Mouse (Mus musculus) common myeloid progenitor, adult 5-6 weeks (primary cell): Measurements from ENCODE around the gene Ehmt1. TPM values are rescaled to one million over a fixed set of nuclear protein-coding genes. Genes with fewer than 3 reads are reported as not detected.
A peak's percentile ranks its signal among the peaks of the same experiment; 100 is the strongest.

Experiments
- ATAC-seq: replicated peaks from 2 replicates; pipeline ENCODE4 v1.8.0; 2016; ENCODE audit warnings: low read depth, mild to moderate bottlenecking, moderate TSS enrichment, inconsistent platforms; ENCODE audit not compliant: poor library complexity, severe bottlenecking
- total RNA-seq: library from RNA; stranded (forward); fragments of 200-1000, 187-1606 nt; gene quantifications from 2 replicates; pipeline ENCODE4 v1.2.3, GENCODE M21; 2017

Ehmt1 gene
- total RNA-seq, 1 experiment from 2014 or later, result 139 TPM

DNA sequence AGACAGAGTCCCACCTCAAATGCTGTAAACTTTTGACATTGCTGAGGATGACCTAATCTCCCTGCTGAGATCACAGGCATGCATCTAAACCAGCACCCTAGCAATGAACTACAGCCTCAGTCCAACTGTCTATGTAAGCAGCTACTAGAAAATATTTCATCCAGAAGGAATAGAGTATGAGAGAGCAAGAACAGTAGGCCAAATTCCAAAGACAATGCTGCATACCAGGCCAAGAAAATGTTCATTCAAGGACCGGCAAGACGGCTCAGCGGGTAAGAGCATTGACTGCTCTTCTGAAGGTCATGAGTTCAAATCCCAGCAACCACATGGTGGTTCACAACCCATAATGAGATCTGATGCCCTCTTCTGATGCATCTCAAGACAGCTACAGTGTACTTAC, 4.7 kb downstream of the Ehmt1 start:
- ATAC-seq, result no peak

- no peak for ATAC-seq
Measured at GRCm38 (mm10) chr2:24912589-24912988, 6.8 kb downstream of the Ehmt1 start.

DNA sequence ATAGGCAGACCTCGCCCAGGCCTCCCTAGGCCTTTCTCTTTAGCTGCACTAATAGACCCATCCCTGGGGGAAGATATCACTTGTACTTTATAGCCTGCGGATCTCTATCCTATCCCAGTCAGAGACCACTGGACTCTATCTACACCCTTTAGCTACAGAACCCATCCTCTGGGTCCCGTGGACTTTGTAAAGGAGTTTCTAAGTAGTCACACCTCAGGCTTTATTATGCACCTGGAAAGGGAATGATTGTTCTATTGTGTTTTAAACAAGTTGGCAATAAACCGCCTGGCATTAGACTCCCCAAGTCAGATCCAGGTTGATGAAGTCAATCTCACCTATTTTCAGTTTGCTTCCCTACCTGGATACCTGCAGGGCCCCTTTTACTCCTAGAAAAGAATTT, 7.2 kb downstream of the Ehmt1 start:
- ATAC-seq, result no peak

DNA sequence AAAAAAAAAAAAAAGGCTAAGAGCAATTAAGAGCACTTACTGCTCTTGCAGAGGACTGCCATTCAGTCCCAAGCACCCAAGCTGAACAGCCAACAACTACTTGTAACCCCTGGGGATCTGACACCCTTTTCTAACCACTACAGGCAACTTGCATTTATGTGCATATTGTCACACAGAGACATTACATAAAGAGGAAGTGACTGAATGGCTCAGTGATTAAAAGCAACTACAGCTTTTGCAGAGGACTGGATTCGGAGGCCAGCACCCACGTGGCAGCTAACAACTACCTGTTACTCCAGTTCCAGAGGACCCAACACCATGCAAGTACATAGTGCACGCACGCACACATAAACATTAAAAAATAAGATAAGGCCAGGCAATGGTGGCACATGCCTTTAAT, 8.9 kb downstream of the Ehmt1 start:
- peak; percentile 77 for ATAC-seq

DNA sequence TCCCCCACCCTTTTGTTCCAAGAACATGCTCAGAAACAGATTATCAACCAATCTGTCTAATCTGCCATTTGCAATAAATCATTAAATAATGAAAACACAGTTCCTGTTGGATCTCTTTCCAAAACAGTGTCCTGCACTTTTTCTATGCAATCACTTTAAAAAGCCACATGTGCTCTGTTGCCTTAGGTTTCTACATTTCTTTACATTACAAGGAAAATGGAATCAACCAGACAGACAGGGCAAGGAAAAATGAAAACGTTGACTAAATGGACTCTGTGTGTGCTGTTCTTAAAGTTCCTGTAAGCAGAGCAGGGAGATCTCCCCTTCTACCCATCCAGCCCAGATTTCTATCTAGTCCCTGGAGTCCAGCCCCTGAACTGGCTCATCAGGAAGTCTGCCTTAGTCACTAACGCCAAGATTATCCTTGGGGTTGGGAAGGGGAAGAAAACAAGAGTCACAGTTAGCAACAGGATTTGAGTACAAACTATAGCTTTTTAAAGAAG, 13.7 kb downstream of the Ehmt1 start:
- ATAC-seq, result no peak

DNA sequence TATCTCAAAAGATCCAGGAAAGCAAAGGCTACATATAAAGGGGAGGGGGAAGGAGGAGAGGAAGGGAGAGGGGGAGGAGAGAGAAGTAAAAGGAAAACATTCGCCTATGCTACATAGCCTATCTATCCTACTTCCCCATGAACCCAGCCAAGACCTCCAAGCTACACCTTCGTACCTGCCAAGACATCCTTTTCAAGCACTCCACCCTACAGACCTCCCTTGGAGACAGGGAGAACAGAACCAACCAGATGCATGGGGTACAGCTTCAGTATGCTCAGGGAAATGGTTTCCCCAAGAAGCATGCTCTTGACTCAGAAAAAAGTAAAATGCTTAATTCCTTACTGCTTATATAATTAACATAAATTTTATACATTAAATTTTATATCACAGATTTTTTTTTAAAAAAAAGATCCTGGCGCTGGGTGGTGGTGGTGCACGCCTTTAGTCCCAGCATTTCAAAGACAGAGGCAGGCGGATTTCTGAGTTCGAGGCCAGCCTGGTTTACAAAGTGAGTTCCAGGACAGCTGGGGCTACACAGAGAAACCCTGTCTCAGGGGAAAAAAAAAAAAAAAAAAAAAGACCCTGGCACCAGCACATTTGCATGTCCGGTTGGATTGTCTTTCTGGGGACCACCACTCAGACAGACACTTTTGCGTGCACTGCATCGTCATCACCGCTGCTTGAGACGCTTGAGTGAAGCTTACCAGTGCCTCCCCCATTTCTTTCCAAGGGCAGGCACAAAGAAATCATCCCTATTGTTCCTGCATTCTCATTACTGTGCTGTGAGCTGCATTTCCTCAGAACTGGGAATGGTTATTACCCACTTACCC, 14.4 kb downstream of the Ehmt1 start:
- no peak for ATAC-seq

DNA sequence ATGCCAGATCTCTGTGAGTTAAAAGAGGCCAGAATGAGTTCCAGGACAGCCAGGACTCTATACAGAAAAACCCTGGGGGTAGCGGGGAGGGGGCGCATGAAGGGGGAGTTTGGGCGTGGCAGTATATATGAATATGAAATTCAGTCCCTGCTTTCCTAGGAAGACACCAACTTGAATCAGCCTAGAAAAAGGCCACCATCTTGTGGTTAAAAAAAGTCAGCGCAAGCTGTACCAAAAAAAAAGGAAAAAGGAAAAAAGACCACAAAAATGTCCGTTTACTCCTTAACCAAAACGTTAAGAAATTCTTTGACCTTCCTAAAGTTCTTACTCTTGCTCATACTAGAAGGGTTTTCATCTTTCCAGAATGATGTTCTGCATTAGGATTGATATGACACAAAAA, 16.4 kb downstream of the Ehmt1 start:
- ATAC-seq, result no peak

DNA sequence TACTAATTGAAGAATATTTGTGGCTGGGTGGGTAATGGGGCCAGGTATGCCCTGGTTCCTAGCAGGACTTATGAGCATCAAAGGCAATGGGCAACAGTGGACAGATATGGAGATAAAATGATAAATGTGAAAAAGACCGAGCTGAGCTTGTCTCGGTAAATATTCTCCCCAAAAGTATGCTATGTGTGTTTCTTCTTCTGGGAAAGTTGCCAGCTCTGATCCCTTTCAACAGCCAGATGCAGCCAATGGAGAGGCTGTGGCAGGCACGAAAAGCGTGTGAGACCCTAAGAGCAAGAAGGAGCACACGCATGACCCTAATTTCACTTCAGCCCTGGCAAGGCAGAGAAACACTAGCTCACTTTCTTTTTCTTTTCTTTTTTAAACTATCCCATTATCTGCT, 18.4 kb downstream of the Ehmt1 start:
- no peak for ATAC-seq

DNA sequence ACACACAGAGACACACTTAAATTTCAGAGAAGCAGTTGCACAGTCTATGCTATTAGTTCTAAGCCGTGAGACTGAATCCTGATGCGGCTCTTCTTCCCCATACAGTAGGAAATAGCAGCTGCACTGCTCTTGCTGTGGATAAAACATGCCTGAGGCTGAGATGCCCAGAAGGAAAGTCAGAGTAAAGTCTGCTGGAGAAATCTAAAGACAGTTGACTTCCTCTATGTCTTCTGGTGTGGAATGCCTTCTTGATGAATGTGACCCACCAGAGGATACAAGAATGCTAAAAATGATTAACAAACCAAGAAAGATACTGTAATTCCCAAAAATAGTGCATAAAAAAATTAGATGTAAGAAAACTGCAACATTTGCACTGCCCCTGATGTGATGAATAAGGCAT, 20.1 kb downstream of the Ehmt1 start:
- no peak for ATAC-seq

GRCm38 (mm10) chr2:24896761-24897160, 22.7 kb downstream of the Ehmt1 start:
- ATAC-seq, result no peak

DNA sequence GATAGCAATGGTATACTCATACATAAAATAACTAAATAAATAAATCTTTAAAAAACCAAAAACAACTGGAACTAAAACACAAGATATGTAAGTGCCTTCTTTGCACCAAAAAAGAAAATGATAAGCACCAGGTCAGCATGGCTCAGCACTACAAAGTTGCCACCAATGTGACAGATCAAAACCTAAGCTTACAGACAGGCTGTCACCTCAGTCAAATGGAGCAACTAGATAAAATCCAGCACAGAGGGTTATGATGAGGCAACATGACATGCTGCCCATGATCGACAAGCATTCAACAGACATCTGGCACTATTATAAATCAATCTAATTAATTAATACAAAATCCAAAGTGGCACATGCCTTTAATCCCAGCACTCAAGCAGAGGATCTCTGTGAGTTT, 25.2 kb downstream of the Ehmt1 start:
- no peak for ATAC-seq

- ATAC-seq, result no peak
Measured at GRCm38 (mm10) chr2:24892318-24892717, 27.1 kb downstream of the Ehmt1 start.

- ATAC-seq, result no peak; the same call in 1 of the 2 replicates
Measured at GRCm38 (mm10) chr2:24890541-24891447, 28.6 kb downstream of the Ehmt1 start.

DNA sequence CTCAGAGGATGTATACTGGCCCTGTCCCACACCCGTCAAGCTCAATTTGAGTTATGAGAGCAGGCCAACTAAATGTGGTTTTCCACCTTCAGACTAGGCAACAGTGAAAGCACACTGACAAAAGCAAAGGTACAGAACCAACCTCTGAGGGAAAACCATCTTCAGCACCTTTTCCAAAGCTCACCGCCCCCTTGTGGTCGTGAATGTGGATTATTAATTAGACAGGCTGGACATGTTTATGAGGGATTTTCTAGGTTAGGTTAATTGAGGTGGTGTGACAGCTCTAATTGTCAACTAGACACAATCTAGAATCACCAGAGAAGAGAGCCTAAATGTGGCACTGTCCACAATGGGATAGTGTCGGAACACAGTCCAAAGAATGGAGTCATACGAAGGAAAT, 30.5 kb downstream of the Ehmt1 start:
- ATAC-seq, result no peak

DNA sequence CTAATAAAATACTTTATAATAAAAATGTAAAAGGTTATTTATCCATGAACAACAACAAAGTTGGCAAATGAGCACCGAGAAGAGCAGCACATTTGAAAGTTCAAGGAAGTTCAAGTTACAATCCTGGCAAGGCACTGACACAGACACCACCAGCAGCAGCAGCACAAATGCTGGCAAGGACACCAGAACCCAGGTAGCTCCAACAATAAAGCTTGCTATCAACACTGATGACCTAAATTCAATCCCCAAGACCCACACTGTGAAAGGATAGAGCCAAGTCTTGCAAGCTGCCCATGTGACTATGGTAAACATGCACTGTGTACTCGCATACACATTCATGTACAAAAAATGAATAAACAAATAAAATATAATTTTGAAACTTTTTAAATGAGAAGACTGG, 38.7 kb downstream of the Ehmt1 start:
- ATAC-seq, result no peak

- ATAC-seq, result no peak
Measured at GRCm38 (mm10) chr2:24870952-24871351, 48.5 kb downstream of the Ehmt1 start.

DNA sequence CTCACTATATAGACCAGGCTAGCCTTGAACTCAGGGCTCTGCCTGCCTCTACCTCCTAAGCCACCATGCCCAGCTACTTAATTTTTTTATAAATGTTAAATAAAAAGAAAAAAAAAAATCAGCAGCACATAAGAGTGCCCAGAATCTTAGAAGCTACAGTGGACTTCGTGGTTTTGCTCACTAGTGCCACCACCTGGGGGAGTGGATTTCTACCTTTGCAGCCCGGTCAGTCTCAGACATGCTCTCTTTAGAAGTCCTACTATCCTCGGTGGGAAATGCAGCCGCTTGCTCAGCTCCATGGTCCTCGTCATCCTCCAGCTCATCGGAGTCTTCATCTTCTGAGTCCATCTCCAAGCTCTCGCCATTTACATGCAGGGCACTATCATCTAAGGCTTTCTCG, 56.4 kb downstream of the Ehmt1 start:
- peak; percentile 47; the same call in 1 of the 2 replicates for ATAC-seq

GRCm38 (mm10) chr2:24852408-24852807, 67.0 kb downstream of the Ehmt1 start:
- ATAC-seq, result peak; percentile 60; the same call in 1 of the 2 replicates

GRCm38 (mm10) chr2:24846557-24846956, 72.9 kb downstream of the Ehmt1 start:
- ATAC-seq, result no peak

- no peak for ATAC-seq
Measured at GRCm38 (mm10) chr2:24845256-24845655, 74.2 kb downstream of the Ehmt1 start.

DNA sequence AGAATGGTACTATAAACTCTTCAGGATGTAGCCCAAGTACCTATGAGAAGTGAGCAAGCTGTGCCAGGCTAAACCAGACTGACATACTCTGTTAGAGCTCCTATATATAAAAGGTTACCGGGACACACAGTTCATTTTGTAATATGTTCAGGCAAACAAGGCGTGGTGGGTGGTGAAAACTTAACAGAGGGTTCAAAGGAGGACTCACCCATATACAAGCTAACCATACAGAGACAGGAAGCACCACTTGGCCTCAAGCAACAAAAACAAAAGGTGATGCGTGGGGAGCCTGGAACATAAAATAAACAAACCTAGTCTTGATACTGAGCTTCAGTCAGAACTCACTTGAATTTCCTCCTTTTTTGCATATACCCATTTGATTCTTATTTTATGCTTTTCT, 88.8 kb downstream of the Ehmt1 start:
- no peak for ATAC-seq
